Mouse (Mus musculus) adrenal gland, postnatal 14 days (tissue): ENCODE data around the gene Gna11. TPM values are rescaled to one million over a fixed set of nuclear protein-coding genes. Genes with fewer than 3 reads are reported as not detected.
A peak's percentile ranks its signal among the peaks of the same experiment; 100 is the strongest.

Experiments
- DNase-seq: peaks from one replicate; pipeline ENCODE4 v3.0.0; 2021; ENCODE audit warnings: mixed read lengths
- long read RNA-seq, 2 experiments: library from polyadenylated mRNA; stranded (forward); transcript quantifications; one replicate each; pipeline ENCODE4 v2.0.0; 2021
- total RNA-seq: library from RNA; stranded (reverse); gene quantifications from 2 replicates; pipeline ENCODE4 v1.2.3, GENCODE M21; 2021

Gna11 gene
- 65.0 and 67.2 TPM in 2 replicates for total RNA-seq
- long read RNA-seq, experiment 1, transcript Gna11-201 (7 exons, 3,414 nt): major isoform, 125 of 162 reads
- long read RNA-seq, experiment 1, partial matches to known transcripts: 30 of 162 reads
- long read RNA-seq, experiment 1, other reads (novel, unspliced or antisense): 6 of 162 reads
- long read RNA-seq, experiment 2, transcript Gna11-201 (7 exons, 3,414 nt): major isoform, 94 of 126 reads
- long read RNA-seq, experiment 2, partial matches to known transcripts: 4 of 126 reads
- long read RNA-seq, experiment 2, other reads (novel, unspliced or antisense): 26 of 126 reads

- DNase-seq: peak; percentile 100
These were observed at the start of gene Gna11 for GRCm38 (mm10) chr10:81545161-81545747. Gene Gna11 (minus strand): TSS chr10:81545190.

DNA sequence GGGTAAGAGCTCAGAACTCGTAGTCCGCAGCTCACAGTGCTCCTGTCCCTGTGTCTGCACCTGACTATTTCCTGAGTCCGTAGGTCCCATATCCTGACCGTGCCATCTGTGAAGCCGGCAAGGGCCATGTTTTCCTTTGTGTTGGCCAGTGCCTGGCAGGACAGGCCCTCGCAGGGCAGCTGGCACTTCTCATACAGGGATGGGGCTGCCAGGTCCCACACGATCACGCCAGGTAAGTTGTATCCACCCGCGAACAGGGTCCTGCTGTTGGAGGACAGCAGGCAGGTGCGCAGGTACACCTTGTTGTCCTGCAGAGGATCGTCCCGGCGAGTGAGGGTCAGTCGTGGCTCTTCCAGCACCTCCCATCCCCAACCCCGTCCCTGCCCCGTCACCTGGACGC lies 48.9 kb upstream of the Gna11 start:
- no peak for DNase-seq

DNA sequence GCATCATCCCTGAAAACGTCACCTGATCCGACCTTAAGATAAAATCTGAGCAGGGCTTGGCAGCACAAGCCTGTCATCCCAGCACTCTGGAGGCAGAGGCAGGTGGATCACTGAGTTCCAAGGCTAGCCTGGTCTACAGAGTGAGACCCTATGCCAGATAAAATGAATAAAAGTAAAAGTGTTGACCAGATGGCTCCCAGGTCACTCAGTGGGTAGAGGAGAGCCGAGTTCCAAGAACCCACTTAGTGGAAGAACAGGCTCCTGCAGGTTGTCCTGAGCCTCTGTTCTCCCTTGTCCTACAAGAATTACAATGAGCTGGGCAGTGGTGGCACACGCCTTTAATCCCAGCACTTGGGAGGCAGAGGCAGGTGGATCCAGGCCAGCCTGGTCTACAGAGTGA lies 48.2 kb upstream of the Gna11 start:
- DNase-seq: no peak

- no peak for DNase-seq
These were observed 47.6 kb upstream of the Gna11 start for GRCm38 (mm10) chr10:81592631-81593030.

GRCm38 (mm10) chr10:81591846-81592245 lies 46.9 kb upstream of the Gna11 start:
- DNase-seq: no peak

- no peak for DNase-seq
These were observed 43.7 kb upstream of the Gna11 start for GRCm38 (mm10) chr10:81588739-81589138.

DNA sequence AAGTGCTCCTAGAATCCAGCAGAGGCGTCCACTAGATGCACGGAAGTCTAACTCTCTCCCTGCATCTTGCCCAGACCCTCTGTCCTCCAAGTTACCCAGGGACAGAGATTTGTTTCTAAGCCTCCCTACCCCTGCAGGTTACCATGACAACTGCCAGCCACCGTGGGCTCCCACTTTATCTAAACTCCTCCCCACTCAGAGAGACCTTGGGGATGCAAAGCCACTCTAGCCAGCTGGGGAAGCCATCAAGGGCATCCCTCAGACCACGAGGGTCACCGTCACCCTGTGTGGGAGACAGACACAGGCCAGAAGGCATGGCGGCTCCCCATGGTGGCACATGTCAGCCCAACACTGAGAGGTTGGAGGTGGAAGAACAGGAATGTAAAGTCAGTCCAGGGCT lies 38.4 kb upstream of the Gna11 start:
- peak; percentile 65 for DNase-seq

DNA sequence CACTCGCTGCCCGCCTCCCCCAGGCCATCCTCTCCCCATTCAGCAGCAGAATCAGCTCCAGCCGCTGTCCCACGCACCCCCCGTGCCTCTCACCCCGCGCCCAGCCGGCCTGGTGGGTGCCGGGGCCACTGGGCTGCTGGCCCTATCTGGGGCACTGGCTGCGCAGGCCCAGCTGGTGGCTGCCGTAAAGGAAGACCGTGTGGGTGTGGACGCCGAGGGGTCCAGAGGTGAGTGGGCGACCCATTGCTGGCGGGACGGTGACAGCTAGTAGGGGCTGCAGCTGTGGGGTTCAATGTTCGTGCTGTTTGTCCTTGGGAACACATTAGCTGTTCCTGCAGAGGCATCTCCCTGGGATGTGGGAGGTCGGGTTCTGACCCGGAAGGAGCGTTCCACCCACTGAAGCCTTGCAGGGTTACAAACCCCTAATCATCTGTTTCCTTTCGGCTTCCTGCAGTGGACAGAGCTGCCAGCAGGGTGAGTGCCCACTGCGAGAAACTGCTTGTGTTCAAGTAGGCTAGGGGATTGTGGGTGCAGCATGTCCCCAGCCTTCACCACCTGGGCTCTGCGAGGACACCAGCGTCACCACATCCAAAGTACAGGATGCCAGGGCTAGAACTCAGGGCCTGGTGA lies 35.6 kb upstream of the Gna11 start:
- DNase-seq: no peak

GRCm38 (mm10) chr10:81579967-81580366 lies 35.0 kb upstream of the Gna11 start:
- DNase-seq: no peak

DNA sequence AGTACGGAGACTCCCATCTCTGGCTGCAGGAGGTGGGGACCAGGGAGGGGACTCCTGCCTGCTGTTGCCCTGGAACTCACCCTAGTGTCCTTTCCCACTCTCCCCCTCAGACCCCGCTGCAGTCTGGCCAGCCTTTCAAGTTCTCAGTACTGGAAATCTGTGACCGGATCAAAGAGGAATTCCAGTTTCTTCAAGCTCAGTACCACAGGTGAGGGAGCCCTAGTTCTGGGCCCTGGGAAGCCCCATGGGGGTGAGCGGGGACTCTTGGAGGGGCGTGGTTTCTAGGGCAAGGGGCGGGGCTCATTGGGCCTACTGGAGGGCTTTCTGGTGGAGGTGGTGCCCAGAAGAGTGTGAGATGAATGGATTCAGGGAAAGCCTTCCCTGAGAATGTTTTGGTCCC lies 30.7 kb upstream of the Gna11 start:
- no peak for DNase-seq

DNA sequence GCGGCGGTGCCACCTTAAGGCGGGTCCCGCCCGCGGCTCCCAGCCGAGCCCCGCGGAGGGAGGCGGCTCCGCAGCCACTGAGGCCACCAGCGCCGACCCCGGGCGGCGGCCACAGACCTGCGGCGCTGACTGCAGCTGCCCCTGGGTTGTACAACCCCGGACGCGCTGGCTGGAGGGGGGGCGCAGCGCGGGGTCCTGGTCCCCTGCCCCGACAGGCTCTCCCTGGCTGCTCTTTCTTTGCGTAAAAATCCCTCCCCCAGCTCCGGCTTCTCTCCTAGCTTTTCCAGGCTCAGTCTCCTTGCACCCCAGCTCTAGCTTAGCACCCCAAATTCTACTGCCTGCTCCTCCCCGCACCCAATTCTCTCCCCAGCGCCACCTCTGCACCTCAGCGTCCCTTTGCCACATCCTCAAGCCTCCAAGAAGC lies 30.2 kb upstream of the Gna11 start:
- DNase-seq: peak; percentile 52

GRCm38 (mm10) chr10:81574081-81575056 lies 29.4 kb upstream of the Gna11 start, which contains the start of gene Tle2:
Gene Tle2 (plus strand): TSS chr10:81574561.
- no peak for DNase-seq

DNA sequence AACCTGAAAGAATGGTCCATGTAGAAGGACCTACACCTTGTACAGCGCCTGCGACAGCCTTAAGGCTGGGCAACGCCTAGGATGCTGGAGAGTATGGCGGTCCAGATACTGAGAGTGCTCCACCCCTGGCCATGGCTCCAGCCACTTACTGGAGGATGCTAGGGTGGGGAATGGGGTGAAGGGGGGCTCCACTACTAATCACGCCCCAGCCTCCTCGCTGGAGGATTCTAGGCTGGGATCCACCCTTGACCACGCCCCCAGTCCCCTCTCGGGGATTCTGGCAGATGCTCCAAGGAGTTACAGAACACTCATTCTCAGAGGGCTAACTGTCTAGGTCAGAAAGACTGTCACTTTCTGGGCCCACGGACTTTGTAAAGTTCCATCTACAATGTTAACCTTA lies 28.0 kb upstream of the Gna11 start:
- DNase-seq: no peak

DNA sequence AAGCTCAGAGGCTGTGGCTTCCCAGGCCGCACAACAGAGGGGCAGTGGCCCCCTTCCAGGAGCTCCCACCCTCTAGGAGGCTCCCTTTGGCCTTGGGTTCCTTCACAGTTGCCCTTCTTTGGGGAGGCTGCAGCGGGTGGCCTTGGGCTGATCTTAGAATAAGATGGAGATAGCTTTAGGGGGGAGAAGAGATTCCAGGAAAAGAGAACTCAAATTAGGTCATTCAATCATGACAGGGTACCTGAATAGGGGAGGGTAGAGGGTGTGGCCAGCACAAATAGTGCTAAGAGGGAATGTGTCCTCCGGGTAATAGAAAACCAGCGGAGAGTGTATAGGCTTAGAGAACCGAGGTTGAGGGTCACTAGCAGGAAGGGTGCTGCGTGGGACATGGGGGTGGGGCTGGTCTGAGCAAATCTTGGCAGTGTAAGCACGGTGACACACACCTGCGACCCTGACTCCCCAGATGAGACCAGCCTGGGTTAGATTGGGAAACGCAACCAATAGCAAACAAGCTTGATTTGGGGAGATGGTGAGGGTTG lies 27.2 kb upstream of the Gna11 start:
- peak; percentile 43 for DNase-seq

DNA sequence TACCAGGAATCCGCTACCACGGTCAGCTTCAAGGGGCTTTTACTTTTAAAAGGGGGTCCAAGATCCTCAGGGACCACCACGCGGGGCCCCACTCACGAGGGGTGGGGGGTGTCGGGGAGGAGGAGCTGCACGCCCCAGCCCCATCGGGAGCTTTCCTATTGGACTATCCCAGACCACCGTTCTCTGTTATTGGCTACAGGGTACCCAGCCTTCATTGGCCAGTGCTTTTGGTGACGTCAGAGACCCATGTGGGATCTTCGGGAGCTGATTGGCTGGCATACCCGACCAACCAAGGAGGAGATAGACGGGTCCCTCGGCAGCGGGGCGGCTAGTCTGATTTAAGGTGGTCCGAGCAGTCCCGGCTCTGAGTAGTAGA lies 26.5 kb upstream of the Gna11 start:
- peak; percentile 99 for DNase-seq

- DNase-seq: peak; percentile 94
These were observed 26.0 kb upstream of the Gna11 start for GRCm38 (mm10) chr10:81570831-81571500.

- DNase-seq: no peak
These were observed 25.3 kb upstream of the Gna11 start for GRCm38 (mm10) chr10:81570238-81570800.

GRCm38 (mm10) chr10:81569507-81570237 lies 24.7 kb upstream of the Gna11 start:
- no peak for DNase-seq

DNA sequence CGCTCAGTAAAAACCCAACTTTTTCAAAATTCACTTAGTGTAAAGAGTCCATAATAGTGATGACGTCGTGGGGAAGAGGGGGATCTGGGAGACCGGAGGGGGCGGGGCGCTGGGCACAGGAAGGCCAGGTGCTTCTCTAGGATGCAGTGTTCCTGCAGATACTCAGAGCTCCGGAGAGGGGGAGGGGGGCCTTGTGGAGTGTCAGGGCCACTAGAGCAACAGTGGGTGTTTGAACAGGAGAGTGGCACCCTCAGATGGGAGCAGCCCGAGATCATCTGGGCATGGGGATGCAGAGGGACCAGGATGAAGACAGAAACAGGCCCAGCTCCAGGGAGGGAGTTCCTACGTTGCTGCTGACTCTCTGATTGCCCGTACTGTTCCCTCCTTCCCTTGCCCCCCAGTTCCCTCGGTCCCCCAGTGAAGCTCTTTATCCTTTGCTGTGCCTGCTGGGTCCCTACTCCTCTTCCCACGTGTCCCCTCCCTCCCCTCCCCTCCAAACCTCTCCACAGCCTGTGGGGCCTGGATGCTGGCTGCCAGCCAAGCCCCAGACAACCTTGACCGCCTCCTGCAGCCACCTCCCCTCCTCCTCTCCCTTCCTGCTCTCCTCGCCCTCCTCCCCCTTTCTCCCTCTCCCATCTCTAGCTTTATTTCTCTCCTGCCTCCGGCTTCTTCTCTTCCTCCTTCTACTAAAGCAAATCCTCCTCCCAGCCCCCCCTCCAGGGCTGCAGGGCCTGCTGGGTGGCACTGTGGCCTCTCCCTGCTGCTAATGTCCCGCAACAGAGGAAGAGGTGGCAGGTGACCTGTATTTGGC lies 23.6 kb upstream of the Gna11 start:
- peak; percentile 87 for DNase-seq
